Mouse (Mus musculus) frontal cortex, postnatal 14 days (tissue): Measurements from ENCODE around the gene Skap1.

Source experiments
- DNase-seq, 2 experiments: peaks; one replicate each; pipeline ENCODE4 v3.0.0; 2022; ENCODE audit warnings: low spot score in 2 of 2

The Skap1 gene

GRCm38 (mm10) chr11:96465426-96466056, 1.1 kb downstream of the Skap1 start:
- no peak for DNase-seq

- no peak for DNase-seq
Measured at GRCm38 (mm10) chr11:96466382-96466781, 2.0 kb downstream of the Skap1 start.

- DNase-seq = no peak
Measured at GRCm38 (mm10) chr11:96466987-96467386, 2.6 kb downstream of the Skap1 start.

- DNase-seq = no peak
Measured at GRCm38 (mm10) chr11:96468048-96468745, 3.8 kb downstream of the Skap1 start.

GRCm38 (mm10) chr11:96482711-96483110, 18.3 kb downstream of the Skap1 start:
- DNase-seq = no peak

- DNase-seq = no peak
Measured at GRCm38 (mm10) chr11:96483179-96483578, 18.8 kb downstream of the Skap1 start.

- DNase-seq = no peak
Measured at GRCm38 (mm10) chr11:96498481-96498880, 34.1 kb downstream of the Skap1 start.

GRCm38 (mm10) chr11:96501042-96501441, 36.6 kb downstream of the Skap1 start:
- DNase-seq = no peak

- DNase-seq = no peak
Measured at GRCm38 (mm10) chr11:96502948-96503347, 38.6 kb downstream of the Skap1 start.

GRCm38 (mm10) chr11:96504509-96505119, 40.2 kb downstream of the Skap1 start:
- no peak for DNase-seq

- no peak for DNase-seq
Measured at GRCm38 (mm10) chr11:96505841-96506240, 41.4 kb downstream of the Skap1 start.

GRCm38 (mm10) chr11:96515164-96515563, 50.8 kb downstream of the Skap1 start:
- no peak for DNase-seq

- DNase-seq = no peak
Measured at GRCm38 (mm10) chr11:96524541-96524940, 60.1 kb downstream of the Skap1 start.

GRCm38 (mm10) chr11:96526137-96526621, 61.8 kb downstream of the Skap1 start:
- no peak for DNase-seq

- DNase-seq = no peak
Measured at GRCm38 (mm10) chr11:96531757-96532433, 67.5 kb downstream of the Skap1 start.

- DNase-seq = no peak
Measured at GRCm38 (mm10) chr11:96534531-96534930, 70.1 kb downstream of the Skap1 start.

GRCm38 (mm10) chr11:96536146-96536545, 71.8 kb downstream of the Skap1 start:
- DNase-seq = peak in 1 of 2 experiments; percentile 14

- DNase-seq = no peak
Measured at GRCm38 (mm10) chr11:96542003-96542402, 77.6 kb downstream of the Skap1 start.

GRCm38 (mm10) chr11:96542561-96542960, 78.2 kb downstream of the Skap1 start:
- no peak for DNase-seq

GRCm38 (mm10) chr11:96546428-96546827, 82.0 kb downstream of the Skap1 start:
- DNase-seq = no peak

- DNase-seq = no peak
Measured at GRCm38 (mm10) chr11:96550960-96551703, 86.7 kb downstream of the Skap1 start.

- peak in 1 of 2 experiments; percentile 11 for DNase-seq
Measured at GRCm38 (mm10) chr11:96553091-96553490, 88.7 kb downstream of the Skap1 start.
